Mouse (Mus musculus) lung, embryonic 14.5 days (tissue): ENCODE measurements around the gene Otud7b. TPM values are rescaled to one million over a fixed set of nuclear protein-coding genes. Genes with fewer than 3 reads are reported as not detected.
A peak's percentile ranks its signal among the peaks of the same experiment; 100 is the strongest.

ENCODE experiments used
- ATAC-seq: fragments of 200-750 bp; cut with Nextera tagmentation; 2 replicates; pipeline ENCODE4 v1.8.0; 2017; ENCODE audit warnings: mild to moderate bottlenecking, moderate TSS enrichment, moderate library complexity; ENCODE audit not compliant: insufficient read depth
- DNase-seq: peaks from one replicate; pipeline ENCODE4 v3.0.0-alpha.2; 2015
- H3K27ac ChIP-seq: fragments of 300-500 bp; sonication (generic); 2 replicates; pipeline ENCODE4 v1.5.1; 2014; ENCODE audit warnings: low read depth, mild to moderate bottlenecking, moderate library complexity
- H3K27me3 ChIP-seq: fragments of 300-500 bp; sonication (generic); 2 replicates; pipeline ENCODE4 v1.6.1; 2014; ENCODE audit warnings: low read length, control low read depth; ENCODE audit not compliant: insufficient read depth
- H3K36me3 ChIP-seq: fragments of 300-500 bp; sonication (generic); 2 replicates; pipeline ENCODE4 v1.6.1; 2014; ENCODE audit warnings: control low read depth; ENCODE audit not compliant: insufficient read depth
- H3K4me1 ChIP-seq: fragments of 300-500 bp; sonication (generic); 2 replicates; pipeline ENCODE4 v1.6.1; 2014; ENCODE audit warnings: antibody characterized with exemption, control low read depth; ENCODE audit not compliant: insufficient read depth
- H3K4me2 ChIP-seq: fragments of 300-500 bp; sonication (generic); 2 replicates; pipeline ENCODE4 v1.6.1; 2014; ENCODE audit warnings: mild to moderate bottlenecking
- H3K4me3 ChIP-seq: fragments of 300-500 bp; sonication (generic); 2 replicates; pipeline ENCODE4 v1.5.1; 2014; ENCODE audit warnings: low read depth, low read length
- H3K9ac ChIP-seq: fragments of 300-500 bp; sonication (generic); 2 replicates; pipeline ENCODE4 v1.6.1; 2014
- H3K9me3 ChIP-seq: fragments of 300-500 bp; sonication (generic); 2 replicates; pipeline ENCODE4 v1.6.1; 2016; ENCODE audit warnings: low read depth, low read length, control low read depth
- CTCF ChIP-seq: IDR thresholded peaks from 2 replicates; pipeline ENCODE4 v1.5.1; 2016; ENCODE audit warnings: antibody characterized with exemption, low read depth
- WGBS: fragments of 180-500 bp; shearing (Covaris S2); extraction: QIAGEN DNeasy Blood & Tissue Kit; methylation state at CpG from one replicate; pipeline ENCODE4 v1.1.7; 2014; 5-methylcytosine and 5-hydroxymethylcytosine counted together
- polyA plus RNA-seq: library from polyadenylated mRNA; unstranded; fragments of >200 nt; fragmentation: Nextera tagmentation; extraction: Ambion mirVana; gene quantifications from 2 replicates; pipeline ENCODE4 v1.2.1, GENCODE M21; 2014

Gene Otud7b
- polyA plus RNA-seq, 1 experiment from 2014 or later = 18.9 TPM

DNA sequence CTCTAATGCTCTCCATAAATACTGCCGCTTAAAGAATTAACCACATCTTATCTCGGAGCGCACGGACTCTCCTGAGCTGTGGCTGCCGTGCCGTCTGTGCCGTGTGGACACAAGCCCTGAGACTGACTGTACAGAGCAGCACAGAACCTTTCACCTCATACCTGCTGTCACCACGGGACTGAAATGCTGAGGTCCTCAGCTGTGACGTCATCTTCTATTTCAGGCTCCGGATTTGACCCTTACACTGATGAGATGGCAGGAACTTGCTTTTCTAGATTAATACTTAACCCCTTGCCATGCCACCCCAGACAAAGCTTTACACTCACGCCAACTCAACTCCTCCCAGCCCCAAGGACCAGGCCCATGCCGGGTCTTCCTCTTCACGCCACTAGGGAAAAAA lies 10.1 kb upstream of the Otud7b start:
- TF ChIP-seq CTCF = no peak
- peak; percentile 26 for DNase-seq
- WGBS = 41% methylated on average over 13 of the region's 13 CpGs
- peaks cover 4% of the 10 kb centered on the region; the same call in 1 of the 2 replicates for H3K4me1 ChIP-seq
- H3K4me2 ChIP-seq = peak overlapping the region; percentile 15; the same call in 1 of the 2 replicates
- no peaks in the 10 kb centered on the region for H3K9me3 ChIP-seq
- no peak overlapping the region for H3K4me3 ChIP-seq
- no peaks in the 10 kb centered on the region for H3K36me3 ChIP-seq
- H3K27ac ChIP-seq = no peak overlapping the region
- ATAC-seq = peak; percentile 58
- no peaks in the 10 kb centered on the region for H3K27me3 ChIP-seq
- H3K9ac ChIP-seq = no peak overlapping the region

DNA sequence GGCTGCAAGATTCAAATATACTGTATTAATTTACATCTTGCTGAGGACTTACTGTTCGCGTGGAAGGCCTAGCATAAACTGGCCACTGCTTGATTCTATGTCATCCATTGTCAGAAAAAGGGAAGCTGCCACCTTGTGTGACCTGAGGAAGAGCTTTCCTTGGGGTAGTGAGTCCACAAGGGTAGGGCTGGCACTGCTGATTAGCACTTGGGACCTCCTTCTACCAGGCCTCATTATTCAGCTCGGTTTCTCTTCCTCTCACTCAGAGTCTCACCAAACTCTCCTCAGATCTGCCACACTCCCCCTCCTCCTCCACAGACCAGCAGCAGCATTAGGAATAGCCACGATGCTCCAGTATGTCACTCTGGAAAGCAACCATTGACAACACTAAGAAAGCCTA lies 6.2 kb upstream of the Otud7b start:
- H3K27ac ChIP-seq = 0 out of 2 replicates have a peak overlapping the region, but pooled peaks have one; percentile 20
- no peak overlapping the region for H3K9ac ChIP-seq
- H3K27me3 ChIP-seq = no peaks in the 10 kb centered on the region
- WGBS = 51% methylated on average over 4 of the region's 4 CpGs
- H3K4me1 ChIP-seq = peaks cover 4% of the 10 kb centered on the region; the same call in 1 of the 2 replicates
- no peak overlapping the region for H3K4me3 ChIP-seq
- H3K9me3 ChIP-seq = no peaks in the 10 kb centered on the region
- no peak for DNase-seq
- no peak for ATAC-seq
- no peak overlapping the region for H3K4me2 ChIP-seq
- TF ChIP-seq CTCF = no peak
- no peaks in the 10 kb centered on the region for H3K36me3 ChIP-seq

GRCm38 (mm10) chr3:96098616-96099267 lies 5.6 kb upstream of the Otud7b start:
- Histone ChIP-seq H3K4me1 (peaks cover 7% of the 10 kb centered on the region; the same call in 1 of the 2 replicates), H3K9me3 (no peaks in the 10 kb centered on the region), H3K27ac (no peak overlapping the region), H3K27me3 (no peaks in the 10 kb centered on the region), H3K4me3 (no peak overlapping the region), H3K4me2 (no peak overlapping the region), H3K36me3 (no peaks in the 10 kb centered on the region), H3K9ac (no peak overlapping the region)
- 29% methylated on average over 7 of the region's 7 CpGs for WGBS
- DNase-seq = peak; percentile 78
- TF ChIP-seq CTCF = no peak
- peak; percentile 43; the same call in 1 of the 2 replicates for ATAC-seq

DNA sequence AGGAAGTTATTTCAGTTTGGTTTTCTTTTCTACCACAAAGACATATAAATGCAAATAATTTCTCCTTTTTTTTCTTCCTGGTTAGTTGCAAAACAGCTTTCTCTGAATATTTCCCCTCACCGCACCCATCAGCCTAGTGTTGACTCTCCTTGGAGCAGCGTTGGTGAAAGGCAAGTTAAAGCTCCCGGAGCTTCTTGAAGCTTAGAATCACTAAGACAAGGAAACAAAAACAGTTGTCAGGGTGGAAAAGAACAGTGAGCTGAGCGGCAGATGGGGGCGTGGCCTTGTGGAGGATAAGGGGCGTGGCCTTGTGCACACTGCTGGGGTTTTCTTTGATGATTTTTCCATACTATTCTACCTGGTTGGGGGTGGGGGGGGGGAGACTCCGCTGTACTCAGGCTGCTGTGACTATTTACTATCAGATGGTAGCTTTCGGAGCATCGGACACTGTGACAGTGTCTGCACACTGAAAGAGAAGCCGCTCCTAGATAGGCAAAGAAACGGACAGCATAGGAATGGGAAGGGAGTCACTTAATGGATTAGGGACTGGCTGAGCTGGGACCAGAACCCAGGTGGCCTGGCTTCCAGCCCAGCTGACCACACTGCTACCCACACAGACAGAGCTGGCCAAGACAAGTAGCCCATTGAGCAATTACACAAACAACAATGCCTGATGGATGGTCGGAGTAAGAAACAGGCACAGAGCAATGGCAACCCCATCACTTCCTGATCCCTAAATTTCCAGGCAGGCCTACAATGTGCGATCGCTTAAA lies 2.0 kb upstream of the Otud7b start:
- no peak for TF ChIP-seq CTCF
- Histone ChIP-seq H3K9me3 (no peaks in the 10 kb centered on the region), H3K4me1 (peaks cover 9% of the 10 kb centered on the region; the same call in 1 of the 2 replicates), H3K36me3 (no peaks in the 10 kb centered on the region), H3K27me3 (no peaks in the 10 kb centered on the region), H3K4me3 (0 out of 2 replicates have a peak overlapping the region, but pooled peaks have one; percentile 14), H3K4me2 (peak overlapping the region; percentile 54), H3K27ac (peak overlapping the region; percentile 12; the same call in 1 of the 2 replicates), H3K9ac (peak overlapping the region; percentile 35; the same call in 1 of the 2 replicates)
- peak; percentile 81 for DNase-seq
- 20% methylated on average over 14 of the region's 14 CpGs for WGBS
- ATAC-seq = peak; percentile 2; the same call in 1 of the 2 replicates

DNA sequence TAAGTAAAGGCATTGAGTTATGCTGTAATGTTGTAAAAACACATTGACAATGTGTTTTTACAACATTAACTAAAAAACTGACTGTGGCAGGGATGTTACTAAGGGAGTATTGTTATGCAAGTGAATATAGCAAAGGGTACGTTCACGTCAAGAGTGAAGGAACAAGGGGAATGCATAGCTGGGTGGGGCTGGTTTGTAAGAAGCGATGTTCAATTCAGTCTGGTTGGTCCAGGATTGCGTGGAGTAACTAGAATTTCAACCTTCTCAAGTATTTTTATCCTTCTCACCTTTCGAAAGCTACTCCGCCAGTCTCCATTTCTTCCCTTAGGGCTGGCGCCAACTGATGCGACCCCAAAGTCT lies 446 bp upstream of the Otud7b start:
- Histone ChIP-seq H3K27ac (peak overlapping the region; percentile 95), H3K9me3 (no peaks in the 10 kb centered on the region), H3K4me1 (peaks cover 5% of the 10 kb centered on the region; the same call in 1 of the 2 replicates), H3K4me2 (peak overlapping the region; percentile 82), H3K9ac (peak overlapping the region; percentile 89), H3K36me3 (no peaks in the 10 kb centered on the region), H3K27me3 (no peaks in the 10 kb centered on the region), H3K4me3 (peak overlapping the region; percentile 83)
- 2% methylated on average over 8 of the region's 8 CpGs for WGBS
- ATAC-seq (peak; percentile 45), DNase-seq (no peak)
- TF ChIP-seq CTCF = no peak

- ATAC-seq = no peak
- 9% methylated on average over 10 of the region's 10 CpGs for WGBS
- peak; percentile 16 for DNase-seq
Observed at GRCm38 (mm10) chr3:96105232-96105747, 963 bp downstream of the Otud7b start.

More at GRCm38 (mm10) chr3:96105232-96105747, 963 bp downstream of the Otud7b start:
- Histone ChIP-seq H3K9me3 (no peaks in the 10 kb centered on the region), H3K4me3 (peak overlapping the region; percentile 83), H3K9ac (peak overlapping the region; percentile 89), H3K4me1 (peaks cover 5% of the 10 kb centered on the region; the same call in 1 of the 2 replicates), H3K36me3 (no peaks in the 10 kb centered on the region), H3K4me2 (peak overlapping the region; percentile 82), H3K27me3 (no peaks in the 10 kb centered on the region), H3K27ac (peak overlapping the region; percentile 95; the same call in 1 of the 2 replicates)
- TF ChIP-seq CTCF = no peak
